Comparison of ENCODE assay signal across 8 mouse cellular contexts in genomic region chr1:172376198-172376667, GRCm38 (mm10). TPM values are rescaled to one million over a fixed set of nuclear protein-coding genes. Genes with fewer than 3 reads are reported as not detected.
DNase-seq lines count a peak whose midpoint lies in the region; ATAC-seq lines count a peak whose summit lies in the region.

Pigm (plus strand) TSS chr1:172376546.

- peak; percentile 99 for DNase-seq in ES-CJ7 (ENCODE audit: low read depth, low spot score)
- DNase-seq in cerebellum, adult 11 months, result peak; percentile 97
- DNase-seq in forebrain, embryonic 14.5 days (ENCODE audit: low spot score), result peak; percentile 99
- DNase-seq in heart, postnatal 14 days, result peak; percentile 97 to 98
- DNase-seq in layer of hippocampus, adult 11-12 months (ENCODE audit: low spot score), result peak; percentile 97
- DNase-seq in lung, adult 18-20 months, result peak; percentile 98
- DNase-seq in testis, postnatal 14 days (ENCODE audit: low spot score), result peak; percentile 98

- no peaks in the 10 kb centered on the region for H3K27me3 ChIP-seq in forebrain, embryonic 14.5 days (replicated peaks; ENCODE audit: control insufficient read depth, insufficient read depth, low read length)
- H3K27me3 ChIP-seq in neural tube, embryonic 15.5 days (replicated peaks), result no peaks in the 10 kb centered on the region

- peak within 1 kb of the TSS; percentile 82 for H3K9ac ChIP-seq in forebrain, embryonic 14.5 days (ENCODE audit: low read length)
- H3K9ac ChIP-seq in neural tube, embryonic 15.5 days (replicated peaks), result peak within 1 kb of the TSS; percentile 78

- H3K27ac ChIP-seq in forebrain, embryonic 14.5 days (ENCODE audit: low read depth, low read length), result peak within 1 kb of the TSS; percentile 62; the same call in 1 of the 2 replicates
- H3K27ac ChIP-seq in neural tube, embryonic 15.5 days (replicated peaks), result peak within 1 kb of the TSS; percentile 82

- ATAC-seq in forebrain, embryonic 14.5 days, result peak; percentile 99
- ATAC-seq in neural tube, embryonic 15.5 days (ENCODE audit: low FRiP score), result peak; percentile 99

- intact Hi-C loops in heart, postnatal 14 days (cut with DNase I), result no loop called here

- no peaks in the 10 kb centered on the region for H3K9me3 ChIP-seq in forebrain, embryonic 14.5 days (replicated peaks; ENCODE audit: control insufficient read depth, low read length)
- no peaks in the 10 kb centered on the region for H3K9me3 ChIP-seq in neural tube, embryonic 15.5 days (replicated peaks)

- peak within 1 kb of the TSS; percentile 99 for H3K4me2 ChIP-seq in forebrain, embryonic 14.5 days (ENCODE audit: low read length)
- H3K4me2 ChIP-seq in neural tube, embryonic 15.5 days, result peak within 1 kb of the TSS; percentile 99

- H3K4me1 ChIP-seq in forebrain, embryonic 14.5 days (ENCODE audit: control insufficient read depth, insufficient read depth, low read length), result peaks cover 11% of the 10 kb centered on the region
- H3K4me1 ChIP-seq in neural tube, embryonic 15.5 days, result peaks cover 39% of the 10 kb centered on the region

- WGBS in forebrain, embryonic 14.5 days, result under 1% methylated on average over 35 of the region's 39 CpGs
- under 1% methylated on average over 37 of the region's 39 CpGs for WGBS in neural tube, embryonic 15.5 days

- H3K36me3 ChIP-seq in forebrain, embryonic 14.5 days (ENCODE audit: control insufficient read depth, insufficient read depth, low read length), result peaks cover 10% of the 10 kb centered on the region
- H3K36me3 ChIP-seq in neural tube, embryonic 15.5 days, result peaks cover 14% of the 10 kb centered on the region; the same call in 1 of the 2 replicates

- H3K4me3 ChIP-seq in forebrain, embryonic 14.5 days (ENCODE audit: low read depth, low read length), result peak within 1 kb of the TSS; percentile 93
- peak within 1 kb of the TSS; percentile 75 for H3K4me3 ChIP-seq in neural tube, embryonic 15.5 days (replicated peaks)

RNA-seq across cellular contexts. Expression of gene Pigm, which starts in this region (rescaled TPM):
- polyA plus RNA-seq in forebrain, embryonic 14.5 days (2014; fragmentation: Nextera tagmentation; extraction: Ambion mirVana), result 4.8 and 5.1 TPM in 2 replicates
- 1 to 10 TPM; 6.4 to 7.1 TPM for total RNA-seq in heart, postnatal 14 days (2021)
- 3.7 and 3.8 TPM in 2 replicates for polyA plus RNA-seq in neural tube, embryonic 15.5 days (2015; fragmentation: Nextera tagmentation; extraction: Ambion mirVana)

Comparison
In these comparisons a context has a peak if more than half of its experiments do, and no peak if none do; other contexts are left out.
1. Peak in every context shown above with its lines: DNase-seq, ATAC-seq, H3K4me3 ChIP-seq and H3K27ac ChIP-seq.